Mouse (Mus musculus) ZHBTc4 (cell line): ENCODE results near the gene Sstr1.

ENCODE experiments used
- DNase-seq: peaks from one replicate; pipeline ENCODE4 v3.0.0-alpha.2; 2011; ENCODE audit warnings: low read depth, low spot score

Sstr1 gene

DNA sequence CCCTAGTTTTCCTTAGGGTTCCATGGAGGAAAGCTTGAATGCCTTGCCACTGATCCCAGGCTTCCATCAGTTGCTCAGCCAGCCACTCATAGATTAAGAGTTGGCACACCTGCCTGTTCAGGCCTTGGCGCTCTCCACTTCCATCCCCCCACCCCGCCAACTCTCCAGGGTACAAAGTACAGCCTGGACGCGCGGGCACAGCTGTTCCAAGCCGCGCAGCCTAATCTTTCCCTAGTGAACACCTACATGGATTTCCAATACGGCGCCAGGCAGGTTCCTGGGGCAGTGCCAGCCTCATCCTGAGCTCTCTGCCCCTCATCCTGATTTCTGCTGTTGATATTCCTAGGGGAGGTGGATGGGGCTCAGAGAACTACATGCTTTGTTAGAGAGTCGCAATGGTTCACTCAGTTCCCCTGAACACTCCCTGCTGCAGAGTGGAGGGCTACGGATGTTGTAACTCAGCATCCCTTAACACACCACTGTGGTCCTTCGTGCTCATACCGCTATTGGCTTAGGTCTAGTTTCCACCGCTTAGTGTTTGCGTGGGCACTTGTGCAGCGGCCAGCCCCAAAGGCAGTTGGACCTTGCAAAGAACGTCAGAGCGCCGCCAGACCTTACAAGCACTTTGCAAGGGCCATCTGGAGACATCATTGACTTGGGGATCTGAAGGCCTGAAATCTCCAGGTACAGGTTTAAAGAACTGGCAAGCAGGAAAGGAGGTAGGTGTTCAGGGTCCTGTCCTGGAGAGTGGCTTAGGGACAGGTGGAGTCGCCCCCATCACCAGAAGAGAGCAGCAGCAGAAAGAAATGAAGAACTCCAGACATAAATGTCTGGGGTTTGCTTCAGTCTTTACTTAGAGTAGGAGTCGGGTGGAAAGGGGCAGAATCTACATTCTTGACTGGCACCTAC is at the start of gene Sstr1:
Gene Sstr1, plus strand, starts transcription at position 610 of the 909 bp plus-strand sequence.
- DNase-seq, result peak; percentile 31

GRCm38 (mm10) chr12:58198810-58199209 is 12.8 kb upstream of the Sstr1 start:
- no peak for DNase-seq

GRCm38 (mm10) chr12:58201190-58201589 is 10.4 kb upstream of the Sstr1 start:
- DNase-seq, result peak; percentile 16

DNA sequence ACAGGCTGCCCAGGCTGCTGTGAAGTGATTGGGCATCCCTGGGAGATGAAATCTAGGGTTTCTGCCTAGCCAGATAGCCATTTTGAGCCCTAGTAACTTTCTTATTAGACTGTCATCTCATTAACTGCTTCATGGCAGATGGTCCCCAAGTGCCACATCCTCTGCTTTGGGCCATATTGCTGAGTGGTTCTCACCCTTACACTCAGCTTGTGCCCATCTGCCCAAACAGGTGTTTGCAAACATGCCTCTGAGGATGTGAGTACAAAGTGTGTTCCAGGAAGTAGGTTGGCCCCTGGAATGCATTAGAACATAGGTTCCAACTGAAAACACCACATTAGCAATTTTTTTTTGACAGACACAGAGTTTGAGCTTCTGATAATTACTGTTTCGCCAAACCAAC is 3.6 kb upstream of the Sstr1 start:
- DNase-seq, result no peak

GRCm38 (mm10) chr12:58212261-58212923 is 820 bp downstream of the Sstr1 start:
- peak; percentile 77 for DNase-seq

- DNase-seq, result peak; percentile 46
These were observed 1.4 kb downstream of the Sstr1 start for GRCm38 (mm10) chr12:58212924-58213450.

DNA sequence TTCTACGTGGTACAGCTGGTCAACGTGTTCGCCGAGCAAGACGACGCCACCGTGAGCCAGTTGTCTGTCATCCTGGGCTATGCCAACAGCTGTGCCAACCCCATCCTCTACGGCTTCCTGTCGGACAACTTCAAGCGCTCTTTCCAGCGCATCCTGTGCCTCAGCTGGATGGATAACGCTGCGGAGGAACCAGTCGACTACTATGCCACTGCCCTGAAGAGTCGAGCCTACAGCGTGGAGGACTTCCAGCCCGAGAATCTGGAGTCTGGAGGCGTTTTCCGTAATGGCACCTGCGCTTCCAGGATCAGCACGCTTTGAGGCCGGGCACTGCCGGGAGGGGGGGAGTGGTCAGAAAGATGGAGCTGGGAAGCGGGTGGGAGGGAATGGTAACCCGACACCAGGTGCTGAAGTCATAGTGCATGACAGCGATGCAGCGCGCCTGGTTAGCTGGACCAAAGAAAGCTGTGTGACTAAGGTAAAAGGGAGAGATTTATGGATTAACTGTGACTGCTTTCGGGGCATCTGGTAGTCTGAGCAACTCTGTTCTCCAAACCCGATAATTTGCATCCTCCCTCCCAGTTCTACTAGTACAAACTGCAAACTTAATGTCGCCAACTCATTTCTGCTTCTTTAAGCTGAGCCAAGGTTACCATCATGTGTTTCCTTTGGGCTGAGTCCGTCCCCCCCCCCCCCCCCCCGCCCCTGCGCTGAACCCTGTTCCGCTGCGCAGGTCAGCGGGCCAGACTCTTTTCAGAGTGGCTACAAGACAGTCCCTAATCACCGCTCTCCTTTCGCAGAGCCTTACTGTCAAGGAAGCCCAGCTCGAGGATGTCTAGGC is 2.1 kb downstream of the Sstr1 start:
- DNase-seq, result peak; percentile 82

DNA sequence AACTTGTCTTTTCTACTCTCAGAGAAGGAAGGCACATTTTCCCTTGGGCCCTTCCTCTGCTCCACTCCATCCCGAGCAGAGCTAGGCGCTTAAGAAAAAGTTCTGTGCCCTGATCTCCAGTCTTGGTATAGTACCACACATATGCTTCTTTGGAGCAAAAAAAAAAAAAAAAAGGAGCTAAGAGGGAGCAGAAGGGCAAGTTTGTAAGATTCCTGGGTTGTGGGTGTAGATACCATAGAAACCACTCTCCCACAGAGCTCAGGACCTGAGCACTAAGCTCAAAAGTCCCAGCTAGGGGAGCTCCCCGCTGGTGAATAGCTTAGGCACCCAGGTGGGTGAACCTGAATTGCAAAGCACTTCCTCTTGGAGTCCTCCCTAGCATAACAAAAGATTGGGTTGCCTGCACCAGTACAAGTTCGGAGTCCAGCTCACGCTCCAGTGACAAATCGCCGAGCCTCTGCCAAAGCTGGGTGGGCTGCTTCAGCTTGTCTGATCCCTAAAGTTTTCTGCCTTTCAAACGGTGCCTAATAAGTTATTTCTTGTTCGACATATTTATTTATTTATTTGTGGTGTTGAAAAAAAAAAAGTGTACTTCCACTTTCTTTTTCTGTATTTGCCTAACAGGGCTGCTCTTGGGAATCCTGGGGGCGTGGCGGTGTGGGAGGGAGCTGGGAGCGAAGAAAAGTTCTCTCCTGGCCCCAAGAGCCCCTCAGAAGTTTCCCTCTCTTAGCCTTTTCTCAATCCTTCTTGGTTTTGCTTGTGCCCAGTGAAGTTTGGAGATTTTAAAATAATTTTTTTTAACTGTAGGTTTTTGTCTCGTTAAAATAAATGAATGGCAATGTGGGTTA is 2.9 kb downstream of the Sstr1 start:
- peak; percentile 64 for DNase-seq

- DNase-seq, result no peak
These were observed 4.6 kb downstream of the Sstr1 start for GRCm38 (mm10) chr12:58216218-58216617.

- peak; percentile 41 for DNase-seq
These were observed 7.5 kb downstream of the Sstr1 start for GRCm38 (mm10) chr12:58219078-58219477.

DNA sequence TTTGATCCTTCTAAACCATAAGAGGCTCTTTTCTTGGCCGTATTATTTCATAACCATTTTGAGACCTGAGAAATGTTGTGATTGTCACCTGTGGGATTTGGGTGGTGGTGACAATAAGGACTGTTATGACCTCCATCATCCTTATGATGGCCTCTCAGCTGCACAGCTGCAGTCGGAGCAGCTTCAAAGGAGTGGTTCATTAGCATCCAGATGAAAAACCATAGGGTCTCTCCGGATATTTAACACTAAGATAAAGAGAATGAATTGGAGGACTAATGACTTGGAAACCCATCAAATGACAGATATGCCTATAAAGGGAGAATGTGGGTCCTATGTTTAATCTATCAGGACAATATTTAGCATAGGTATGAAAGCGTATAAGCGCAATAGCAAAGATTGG is 14.1 kb downstream of the Sstr1 start:
- DNase-seq, result no peak

DNA sequence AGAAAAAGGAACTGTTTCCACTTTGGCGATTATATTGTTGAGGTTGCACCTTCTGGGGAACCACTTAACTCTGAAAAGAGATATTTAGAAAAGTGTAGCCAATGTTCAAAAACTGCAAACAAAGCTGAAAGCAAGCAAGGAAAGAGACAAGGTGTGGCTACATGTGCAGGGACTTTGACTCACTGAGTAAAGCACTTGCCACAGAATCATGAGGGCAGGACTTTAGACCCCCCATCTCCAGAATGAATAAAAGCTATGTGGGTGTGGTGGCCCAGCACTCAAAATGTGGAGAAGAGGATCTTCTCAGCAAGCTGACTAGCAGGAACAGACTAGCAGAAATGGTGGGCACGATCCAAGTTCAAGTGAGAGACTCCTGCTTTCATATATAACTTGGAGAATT is 20.9 kb downstream of the Sstr1 start:
- DNase-seq, result no peak

- DNase-seq, result no peak
These were observed 40.3 kb downstream of the Sstr1 start for GRCm38 (mm10) chr12:58251901-58252300.
